Mouse (Mus musculus) stomach, embryonic 14.5 days (tissue): Measurements from ENCODE around the gene Them7. TPM values are rescaled to one million over a fixed set of nuclear protein-coding genes. Genes with fewer than 3 reads are reported as not detected.

Source experiments
- ATAC-seq: fragments of 200-750 bp; cut with Nextera tagmentation; 2 replicates; pipeline ENCODE4 v1.8.0; 2017; ENCODE audit warnings: low read depth, moderate TSS enrichment; ENCODE audit not compliant: insufficient number of reproducible peaks, insufficient read depth, low FRiP score
- H3K27ac ChIP-seq: fragments of 300-500 bp; sonication (generic); 2 replicates; pipeline ENCODE4 v1.5.1; 2014; ENCODE audit warnings: mild to moderate bottlenecking, low read length, moderate library complexity, mixed read lengths
- H3K27me3 ChIP-seq: fragments of 300-500 bp; sonication (generic); 2 replicates; pipeline ENCODE4 v1.6.1; 2014; ENCODE audit warnings: low read length, control low read depth, mixed read lengths; ENCODE audit not compliant: control insufficient read depth, insufficient read depth
- H3K36me3 ChIP-seq: fragments of 300-500 bp; sonication (generic); 2 replicates; pipeline ENCODE4 v1.6.1; 2014; ENCODE audit warnings: mild to moderate bottlenecking, control low read depth, low read length, moderate library complexity, mixed read lengths; ENCODE audit not compliant: control insufficient read depth, insufficient read depth
- H3K4me1 ChIP-seq: fragments of 300-500 bp; sonication (generic); 2 replicates; pipeline ENCODE4 v1.6.1; 2014; ENCODE audit warnings: low read length, control low read depth, mixed read lengths; ENCODE audit not compliant: control insufficient read depth, insufficient read depth
- H3K4me2 ChIP-seq: fragments of 300-500 bp; sonication (generic); replicated peaks from 2 replicates; pipeline ENCODE4 v1.6.1; 2014; ENCODE audit warnings: low read depth, low read length, control low read depth
- H3K4me3 ChIP-seq: fragments of 300-500 bp; sonication (generic); 2 replicates; pipeline ENCODE4 v1.5.1; 2014; ENCODE audit warnings: low read depth, low read length, control low read depth
- H3K9ac ChIP-seq: fragments of 300-500 bp; sonication (generic); replicated peaks from 2 replicates; pipeline ENCODE4 v1.6.1; 2014; ENCODE audit warnings: low read depth, mild to moderate bottlenecking, control low read depth, low read length, moderate library complexity, mixed read lengths
- H3K9me3 ChIP-seq: fragments of 300-500 bp; sonication (generic); 2 replicates; pipeline ENCODE4 v1.6.1; 2016; ENCODE audit warnings: low read depth, low read length, control low read depth; ENCODE audit not compliant: control insufficient read depth
- WGBS: fragments of 180-500 bp; shearing (Covaris S2); extraction: QIAGEN DNeasy Blood & Tissue Kit; methylation state at CpG from one replicate; pipeline ENCODE4 v1.1.7; 2014; 5-methylcytosine and 5-hydroxymethylcytosine counted together
- polyA plus RNA-seq: library from polyadenylated mRNA; unstranded; fragments of >200 nt; fragmentation: Nextera tagmentation; extraction: Ambion mirVana; gene quantifications from 2 replicates; pipeline ENCODE4 v1.2.1, GENCODE M21; 2014

Them7 gene
- polyA plus RNA-seq, 1 experiment from 2014 or later, result 0.26 TPM

GRCm38 (mm10) chr2:105303962-105304514 is 79.9 kb downstream of the Them7 start:
- H3K4me1 ChIP-seq, result no peaks in the 10 kb centered on the region
- no peak overlapping the region for H3K27ac ChIP-seq
- no peaks in the 10 kb centered on the region for H3K36me3 ChIP-seq
- H3K9ac ChIP-seq, result no peak overlapping the region
- 55% methylated on average over 6 of the region's 6 CpGs for WGBS
- H3K4me3 ChIP-seq, result no peak overlapping the region
- H3K9me3 ChIP-seq, result peaks cover 4% of the 10 kb centered on the region; the same call in 1 of the 2 replicates
- H3K27me3 ChIP-seq, result no peaks in the 10 kb centered on the region
- H3K4me2 ChIP-seq, result no peak overlapping the region
- no peak for ATAC-seq

GRCm38 (mm10) chr2:105305876-105306275 is 81.8 kb downstream of the Them7 start:
- no peaks in the 10 kb centered on the region for H3K27me3 ChIP-seq
- H3K4me1 ChIP-seq, result no peaks in the 10 kb centered on the region
- H3K4me3 ChIP-seq, result no peak overlapping the region
- no peak overlapping the region for H3K9ac ChIP-seq
- 82% methylated on average over 6 of the region's 6 CpGs for WGBS
- no peaks in the 10 kb centered on the region for H3K9me3 ChIP-seq
- no peak for ATAC-seq
- H3K4me2 ChIP-seq, result no peak overlapping the region
- H3K27ac ChIP-seq, result no peak overlapping the region
- no peaks in the 10 kb centered on the region for H3K36me3 ChIP-seq

GRCm38 (mm10) chr2:105311414-105311813 is 87.3 kb downstream of the Them7 start:
- no peaks in the 10 kb centered on the region for H3K27me3 ChIP-seq
- no peaks in the 10 kb centered on the region for H3K9me3 ChIP-seq
- WGBS, result 43% methylated on average over 13 of the region's 13 CpGs
- no peak overlapping the region for H3K4me3 ChIP-seq
- no peak overlapping the region for H3K9ac ChIP-seq
- H3K4me1 ChIP-seq, result no peaks in the 10 kb centered on the region
- no peak overlapping the region for H3K4me2 ChIP-seq
- H3K27ac ChIP-seq, result no peak overlapping the region
- H3K36me3 ChIP-seq, result no peaks in the 10 kb centered on the region
- no peak for ATAC-seq

DNA sequence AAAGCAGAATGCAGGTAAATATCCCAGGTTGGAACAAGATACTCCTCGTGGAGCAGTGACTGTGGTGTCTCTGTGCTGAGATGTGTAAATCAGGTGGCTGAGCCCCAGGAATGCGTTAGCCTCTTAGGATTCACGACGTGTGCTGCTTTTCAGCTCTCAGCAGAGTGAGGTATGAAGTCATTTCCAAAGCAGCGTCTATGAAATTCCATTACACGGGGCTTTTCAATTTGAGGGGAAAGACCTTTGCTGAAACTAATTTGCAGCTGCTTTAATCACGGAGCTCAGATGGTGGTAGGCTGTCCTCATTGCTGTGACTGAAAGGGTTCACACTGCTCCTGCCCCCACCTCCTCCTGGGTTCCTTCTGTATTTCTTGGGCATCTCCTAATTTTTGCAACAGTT is 87.9 kb downstream of the Them7 start:
- 11% methylated on average over 7 of the region's 7 CpGs for WGBS
- H3K4me1 ChIP-seq, result no peaks in the 10 kb centered on the region
- H3K4me3 ChIP-seq, result no peak overlapping the region
- H3K9ac ChIP-seq, result no peak overlapping the region
- ATAC-seq, result no peak
- no peaks in the 10 kb centered on the region for H3K9me3 ChIP-seq
- no peaks in the 10 kb centered on the region for H3K27me3 ChIP-seq
- H3K4me2 ChIP-seq, result no peak overlapping the region
- H3K36me3 ChIP-seq, result no peaks in the 10 kb centered on the region
- H3K27ac ChIP-seq, result no peak overlapping the region

GRCm38 (mm10) chr2:105313077-105313476 is 89.0 kb downstream of the Them7 start:
- Histone ChIP-seq H3K4me3 (no peak overlapping the region), H3K9me3 (no peaks in the 10 kb centered on the region), H3K36me3 (no peaks in the 10 kb centered on the region), H3K27me3 (no peaks in the 10 kb centered on the region), H3K4me1 (no peaks in the 10 kb centered on the region), H3K27ac (no peak overlapping the region), H3K9ac (no peak overlapping the region), H3K4me2 (no peak overlapping the region)
- 50% methylated on average over 3 of the region's 3 CpGs for WGBS
- ATAC-seq, result no peak

GRCm38 (mm10) chr2:105317556-105318184 is 93.5 kb downstream of the Them7 start:
- Histone ChIP-seq H3K9ac (no peak overlapping the region), H3K36me3 (no peaks in the 10 kb centered on the region), H3K27me3 (no peaks in the 10 kb centered on the region), H3K9me3 (no peaks in the 10 kb centered on the region), H3K4me3 (no peak overlapping the region), H3K27ac (no peak overlapping the region), H3K4me2 (no peak overlapping the region), H3K4me1 (no peaks in the 10 kb centered on the region)
- ATAC-seq, result no peak
- WGBS, result 65% methylated on average over 13 of the region's 13 CpGs

- no peaks in the 10 kb centered on the region for H3K9me3 ChIP-seq
- H3K9ac ChIP-seq, result no peak overlapping the region
- no peak for ATAC-seq
- H3K4me1 ChIP-seq, result no peaks in the 10 kb centered on the region
- H3K4me2 ChIP-seq, result no peak overlapping the region
- no peak overlapping the region for H3K4me3 ChIP-seq
- H3K36me3 ChIP-seq, result no peaks in the 10 kb centered on the region
- H3K27me3 ChIP-seq, result no peaks in the 10 kb centered on the region
- 88% methylated on average over 5 of the region's 5 CpGs for WGBS
- H3K27ac ChIP-seq, result no peak overlapping the region
Observed at GRCm38 (mm10) chr2:105326067-105326466, 101.9 kb downstream of the Them7 start.

DNA sequence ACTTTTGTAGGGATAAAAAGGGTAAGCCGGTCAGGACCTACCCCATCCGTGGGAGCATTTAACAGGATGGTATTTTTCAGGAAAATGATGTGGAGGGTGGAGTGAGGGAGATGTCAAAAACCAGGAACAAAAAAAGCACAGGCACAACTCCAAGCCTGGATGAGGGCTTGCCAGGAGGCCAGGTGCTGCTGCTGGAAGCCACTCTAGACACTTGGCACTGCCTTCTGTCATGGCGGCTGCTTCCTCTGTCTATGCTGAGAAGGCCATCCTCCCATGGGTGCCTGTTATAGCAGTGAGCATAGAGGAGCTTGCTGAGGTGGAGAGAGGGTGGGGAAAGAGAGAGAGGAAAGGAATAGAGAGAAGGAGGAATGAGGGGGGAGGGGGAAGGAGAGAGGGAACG is 105.9 kb downstream of the Them7 start:
- ATAC-seq, result no peak; the same call in 1 of the 2 replicates
- Histone ChIP-seq H3K9me3 (no peaks in the 10 kb centered on the region), H3K9ac (no peak overlapping the region), H3K4me3 (no peak overlapping the region), H3K4me1 (no peaks in the 10 kb centered on the region), H3K27me3 (no peaks in the 10 kb centered on the region), H3K4me2 (no peak overlapping the region), H3K27ac (no peak overlapping the region), H3K36me3 (no peaks in the 10 kb centered on the region)
- 85% methylated on average over 4 of the region's 4 CpGs for WGBS

DNA sequence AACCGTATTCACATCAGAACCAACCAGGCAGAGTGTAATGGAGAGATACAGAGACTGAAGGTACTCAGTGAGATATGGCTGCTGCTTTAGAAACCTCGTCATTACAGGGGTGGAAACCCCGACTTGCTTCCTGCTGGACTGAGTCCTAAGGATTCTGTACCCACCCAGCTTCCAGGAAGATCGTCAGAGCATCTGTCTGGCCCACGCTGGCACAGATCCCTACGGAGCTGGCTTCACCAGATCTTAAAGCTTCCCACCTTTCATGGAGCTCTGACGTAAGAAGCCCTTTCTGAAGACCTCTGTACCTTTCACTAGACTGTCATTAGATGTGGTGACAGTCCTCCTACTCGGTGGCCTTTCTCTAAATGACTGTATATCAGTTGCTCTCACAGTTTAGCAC is 109.0 kb downstream of the Them7 start:
- no peak overlapping the region for H3K9ac ChIP-seq
- no peaks in the 10 kb centered on the region for H3K9me3 ChIP-seq
- no peaks in the 10 kb centered on the region for H3K36me3 ChIP-seq
- H3K4me2 ChIP-seq, result no peak overlapping the region
- H3K27me3 ChIP-seq, result no peaks in the 10 kb centered on the region
- no peak overlapping the region for H3K27ac ChIP-seq
- no peak for ATAC-seq
- no peak overlapping the region for H3K4me3 ChIP-seq
- WGBS, result 65% methylated on average over 8 of the region's 8 CpGs
- no peaks in the 10 kb centered on the region for H3K4me1 ChIP-seq
